Mouse (Mus musculus) MEL (cell line): Measurements from ENCODE around the gene Rs1. TPM values are rescaled to one million over a fixed set of nuclear protein-coding genes. Genes with fewer than 3 reads are reported as not detected.

Source experiments
- DNase-seq: peaks from one replicate; pipeline ENCODE4 v3.0.0; 2011; ENCODE audit warnings: low read depth, low spot score
- H3K27ac ChIP-seq: 2 replicates; pipeline ENCODE4 v1.5.1; 2012; ENCODE audit warnings: low read depth, mild to moderate bottlenecking, control low read depth, low read length, moderate library complexity; ENCODE audit not compliant: control insufficient read depth
- H3K27me3 ChIP-seq, 2 experiments: fragments of 150-350 bp in 1 of 2; sonication (generic) in 1 of 2; 2 replicates each; pipeline ENCODE4 v1.6.1; 2012; ENCODE audit warnings: low read length in 2 of 2, mild to moderate bottlenecking in 2 of 2, improper control_type of control experiment in 1 of 2, moderate library complexity in 1 of 2; ENCODE audit not compliant: insufficient read depth in 2 of 2, control insufficient read depth in 1 of 2
- H3K36me3 ChIP-seq, 2 experiments: 2 replicates each; pipeline ENCODE4 v1.6.1; 2012 to 2014; ENCODE audit warnings: low read length in 2 of 2, improper control_type of control experiment in 1 of 2, inconsistent platforms in 1 of 2, mild to moderate bottlenecking in 1 of 2; ENCODE audit not compliant: insufficient read depth in 2 of 2, control insufficient read depth in 1 of 2
- H3K4me1 ChIP-seq, 2 experiments: fragments of 150-350 bp in 1 of 2; sonication (generic) in 1 of 2; 2 replicates each; pipeline ENCODE4 v1.6.1; 2012; ENCODE audit warnings: low read length in 2 of 2, improper control_type of control experiment in 1 of 2, mild to moderate bottlenecking in 1 of 2; ENCODE audit not compliant: insufficient read depth in 2 of 2, control insufficient read depth in 1 of 2
- H3K4me3 ChIP-seq, 2 experiments: fragments of 150-350 bp in 1 of 2; sonication (generic) in 1 of 2; 2 replicates each; pipeline ENCODE4 v1.5.1; 2012; ENCODE audit warnings: low read depth in 2 of 2, low read length in 2 of 2, mild to moderate bottlenecking in 2 of 2, moderate library complexity in 2 of 2, control low read depth in 1 of 2, improper control_type of control experiment in 1 of 2; ENCODE audit not compliant: control insufficient read depth in 1 of 2, insufficient read depth in 1 of 2
- H3K79me2 ChIP-seq: 2 replicates; pipeline ENCODE4 v1.6.1; 2012; ENCODE audit warnings: mild to moderate bottlenecking, low read length, moderate library complexity; ENCODE audit not compliant: control insufficient read depth, poor library complexity, insufficient read depth
- H3K9ac ChIP-seq: 2 replicates; pipeline ENCODE4 v1.6.1; 2012; ENCODE audit warnings: low read depth, mild to moderate bottlenecking, control low read depth, low read length, moderate library complexity; ENCODE audit not compliant: control insufficient read depth, poor library complexity, severe bottlenecking
- H3K9me3 ChIP-seq: fragments of 150-350 bp; sonication (generic); replicated peaks from 2 replicates; pipeline ENCODE4 v1.6.1; 2012; ENCODE audit warnings: mild to moderate bottlenecking, low read length, improper control_type of control experiment, moderate library complexity; ENCODE audit not compliant: insufficient read depth
- BHLHE40 ChIP-seq: IDR thresholded peaks from 2 replicates; pipeline ENCODE4 v1.6.1; 2012; ENCODE audit warnings: low read depth, mild to moderate bottlenecking, inconsistent platforms, low read length, improper control_type of control experiment, borderline replicate concordance
- CTCF ChIP-seq, 3 experiments: IDR thresholded peaks in 2 of 3; conservative IDR thresholded peaks in 1 of 3; 2 replicates each; pipeline ENCODE4 v1.5.1; 2011 to 2012; ENCODE audit warnings: low read length in 3 of 3, low read depth in 2 of 3, mild to moderate bottlenecking in 2 of 3, improper control_type of control experiment in 1 of 3, inconsistent platforms in 1 of 3, mixed read lengths in 1 of 3, moderate library complexity in 1 of 3; ENCODE audit not compliant: control insufficient read depth in 1 of 3, insufficient read depth in 1 of 3, poor library complexity in 1 of 3, severe bottlenecking in 1 of 3
- E2F4 ChIP-seq: IDR thresholded peaks from 2 replicates; pipeline ENCODE4 v1.6.1; 2011; ENCODE audit warnings: low read depth, low read length, improper control_type of control experiment, borderline replicate concordance
- EP300 ChIP-seq, 2 experiments: IDR thresholded peaks; 2 replicates each; pipeline ENCODE4 v1.6.1; 2011; ENCODE audit warnings: improper control_type of control experiment in 2 of 2, low read length in 2 of 2, low read depth in 1 of 2, mild to moderate bottlenecking in 1 of 2
- GABPA ChIP-seq: IDR thresholded peaks from 2 replicates; pipeline ENCODE4 v1.6.1; 2012; ENCODE audit warnings: low read depth, mild to moderate bottlenecking, inconsistent platforms, low read length, improper control_type of control experiment, moderate library complexity
- GATA1 ChIP-seq: IDR thresholded peaks from 2 replicates; pipeline ENCODE4 v1.6.1; 2011; ENCODE audit warnings: low read depth, low read length, improper control_type of control experiment
- HCFC1 ChIP-seq: IDR thresholded peaks from 2 replicates; pipeline ENCODE4 v1.6.1; 2012; ENCODE audit warnings: low read depth, mild to moderate bottlenecking, inconsistent platforms, low read length, improper control_type of control experiment, moderate library complexity
- JUND ChIP-seq: IDR thresholded peaks from 2 replicates; pipeline ENCODE4 v1.6.1; 2011; ENCODE audit warnings: low read depth, mild to moderate bottlenecking, improper control_type of control experiment, low read length
- KAT2A ChIP-seq: conservative IDR thresholded peaks from 2 replicates; pipeline ENCODE4 v1.6.1; 2012; ENCODE audit warnings: low read depth, low read length, improper control_type of control experiment, inconsistent platforms
- MAFK ChIP-seq: IDR thresholded peaks from 2 replicates; pipeline ENCODE4 v1.6.1; 2011; ENCODE audit warnings: low read depth, mild to moderate bottlenecking, low read length, improper control_type of control experiment, borderline replicate concordance
- MAX ChIP-seq: IDR thresholded peaks from 2 replicates; pipeline ENCODE4 v1.6.1; 2011; ENCODE audit warnings: low read length, improper control_type of control experiment
- MAZ ChIP-seq: IDR thresholded peaks from 2 replicates; pipeline ENCODE4 v1.6.1; 2012; ENCODE audit warnings: low read depth, mild to moderate bottlenecking, inconsistent platforms, low read length, improper control_type of control experiment
- MEF2A ChIP-seq: IDR thresholded peaks from 2 replicates; pipeline ENCODE4 v1.6.1; 2014; ENCODE audit warnings: low read depth, mild to moderate bottlenecking, inconsistent platforms, low read length, improper control_type of control experiment; ENCODE audit not compliant: poor library complexity, insufficient replicate concordance, severe bottlenecking; ENCODE audit errors: extremely low read depth
- MXI1 ChIP-seq: IDR thresholded peaks from 2 replicates; pipeline ENCODE4 v1.6.1; 2011; ENCODE audit warnings: mild to moderate bottlenecking, low read depth, low read length, improper control_type of control experiment
- MYB ChIP-seq: IDR thresholded peaks from 2 replicates; pipeline ENCODE4 v1.6.1; 2011; ENCODE audit warnings: mild to moderate bottlenecking, low read depth, low read length, improper control_type of control experiment
- MYC ChIP-seq: IDR thresholded peaks from 2 replicates; pipeline ENCODE4 v1.6.1; 2011; ENCODE audit warnings: low read depth, mild to moderate bottlenecking, low read length, improper control_type of control experiment, moderate library complexity
- NRF1 ChIP-seq: IDR thresholded peaks from 2 replicates; pipeline ENCODE4 v1.6.1; 2014; ENCODE audit warnings: low read depth, mild to moderate bottlenecking, inconsistent platforms, low read length, improper control_type of control experiment, moderate library complexity; ENCODE audit not compliant: poor library complexity, insufficient read depth, severe bottlenecking
- POLR2AphosphoS2 ChIP-seq: IDR thresholded peaks from 2 replicates; pipeline ENCODE4 v1.6.1; 2011; ENCODE audit warnings: low read length, improper control_type of control experiment
- RAD21 ChIP-seq: IDR thresholded peaks from 2 replicates; pipeline ENCODE4 v1.6.1; 2011; ENCODE audit warnings: mild to moderate bottlenecking, low read depth, low read length, improper control_type of control experiment
- RCOR1 ChIP-seq: IDR thresholded peaks from 2 replicates; pipeline ENCODE4 v1.6.1; 2012; ENCODE audit warnings: low read depth, mild to moderate bottlenecking, inconsistent platforms, low read length, improper control_type of control experiment
- SIN3A ChIP-seq: IDR thresholded peaks from 2 replicates; pipeline ENCODE4 v1.6.1; 2012; ENCODE audit warnings: low read length, improper control_type of control experiment, inconsistent platforms
- SMC3 ChIP-seq: IDR thresholded peaks from 2 replicates; pipeline ENCODE4 v1.6.1; 2011; ENCODE audit warnings: low read depth, low read length, improper control_type of control experiment
- TAL1 ChIP-seq: IDR thresholded peaks from 2 replicates; pipeline ENCODE4 v1.6.1; 2012; ENCODE audit warnings: mild to moderate bottlenecking, inconsistent platforms, low read length, moderate library complexity, mixed read lengths
- TBP ChIP-seq: IDR thresholded peaks from 2 replicates; pipeline ENCODE4 v1.8.0; 2011; ENCODE audit warnings: low read depth, low read length, improper control_type of control experiment
- USF1 ChIP-seq: IDR thresholded peaks from 2 replicates; pipeline ENCODE4 v1.6.1; 2014; ENCODE audit warnings: low read depth, mild to moderate bottlenecking, inconsistent platforms, low read length, improper control_type of control experiment, moderate library complexity
- USF2 ChIP-seq, 2 experiments: IDR thresholded peaks; 2 replicates each; pipeline ENCODE4 v1.6.1; 2011 to 2012; ENCODE audit warnings: improper control_type of control experiment in 2 of 2, low read length in 2 of 2, borderline replicate concordance in 1 of 2, inconsistent platforms in 1 of 2, low read depth in 1 of 2, mild to moderate bottlenecking in 1 of 2; ENCODE audit not compliant: insufficient read depth in 1 of 2
- ZC3H11A ChIP-seq: IDR thresholded peaks from 2 replicates; pipeline ENCODE4 v1.6.1; 2012; ENCODE audit warnings: low read depth, mild to moderate bottlenecking, inconsistent platforms, low read length, improper control_type of control experiment
- ZKSCAN1 ChIP-seq: IDR thresholded peaks from 2 replicates; pipeline ENCODE4 v1.6.1; 2012; ENCODE audit warnings: low read depth, mild to moderate bottlenecking, inconsistent platforms, low read length, improper control_type of control experiment, moderate library complexity
- polyA plus RNA-seq, 2 experiments: library from polyadenylated mRNA; stranded (reverse) in 1 of 2; unstranded in 1 of 2; fragments of >175 nt in 1 of 2; fragments of >200 nt in 1 of 2; gene quantifications; 2 replicates each; pipeline versions ENCODE4 v1.2.1 to v1.2.4; 2012; ENCODE audit warnings: low replicate concordance in 2 of 2, low read depth in 1 of 2; ENCODE audit not compliant: insufficient read length in 2 of 2, insufficient read depth in 1 of 2, missing spikeins in 1 of 2
- total RNA-seq: library from RNA; depleted of rRNA; stranded (reverse); fragments of 300-350 nt; gene quantifications from 2 replicates; pipeline ENCODE4 v1.2.3, GENCODE M21; 2012

The Rs1 gene
- total and polyA plus RNA-seq, 3 experiments = 0.03 TPM; not detected in 2

- Histone ChIP-seq H3K9ac (no peak overlapping the region), H3K36me3 (peaks cover 0 to under 1% of the 10 kb centered on the region in 2 experiments; a peak in 2 of 4 replicates), H3K4me1 (peaks cover 0 to 7% of the 10 kb centered on the region in 2 experiments; a peak in 2 of 4 replicates), H3K9me3 (no peaks in the 10 kb centered on the region), H3K27ac (no peak overlapping the region), H3K27me3 (no peaks in the 10 kb centered on the region; a peak in 1 of 4 replicates), H3K4me3 (no peak overlapping the region), H3K79me2 (no peaks in the 10 kb centered on the region)
- DNase-seq = peak; percentile 66
- TF ChIP-seq TBP (peak; percentile 69), POLR2AphosphoS2 (no peak), SIN3A (no peak), KAT2A (no peak), GATA1 (peak; percentile 61; the same call in 1 of the 2 replicates)
These were observed 17.0 kb upstream of the Rs1 start for GRCm38 (mm10) chrX:160750808-160751207.

- Histone ChIP-seq H3K4me1 (no peaks in the 10 kb centered on the region), H3K36me3 (peaks cover 0 to 6% of the 10 kb centered on the region in 2 experiments; a peak in 2 of 4 replicates), H3K9ac (peak overlapping the region; percentile 91), H3K4me3 (peak overlapping the region; percentile 51 to 81), H3K27me3 (no peaks in the 10 kb centered on the region; a peak in 1 of 4 replicates), H3K79me2 (no peaks in the 10 kb centered on the region; the same call in 1 of the 2 replicates), H3K9me3 (no peaks in the 10 kb centered on the region), H3K27ac (peak overlapping the region; percentile 70; the same call in 1 of the 2 replicates)
- DNase-seq = peak; percentile 93
- TF ChIP-seq MAFK (peak; percentile 98), USF1 (no peak), E2F4 (peak; percentile 92), KAT2A (no peak; the same call in 1 of the 2 replicates), SIN3A (peak; percentile 80), GATA1 (peak; percentile 78), POLR2AphosphoS2 (no peak), ZC3H11A (no peak), TAL1 (no peak), MXI1 (peak; percentile 31; the same call in 1 of the 2 replicates), CTCF (IDR thresholded peaks at IDR 0.05 in 2 of 3, conservative IDR thresholded peaks at IDR 0.05 in 1 of 3; ENCODE audit: control insufficient read depth in 1 of 3, insufficient read depth in 1 of 3, low read depth in 2 of 3, low read length in 3 of 3, poor library complexity in 1 of 3, severe bottlenecking in 1 of 3) (no peak), MYB (no peak; the same call in 1 of the 2 replicates), USF2 (IDR thresholded peaks at IDR 0.05; ENCODE audit: borderline replicate concordance in 1 of 2, insufficient read depth in 1 of 2, low read depth in 1 of 2, low read length in 2 of 2) (no peak), BHLHE40 (no peak), RAD21 (no peak), RCOR1 (no peak), MAZ (no peak), MEF2A (no peak), GABPA (no peak), SMC3 (no peak), MAX (no peak; the same call in 1 of the 2 replicates), ZKSCAN1 (no peak), EP300 (IDR thresholded peaks at IDR 0.05; ENCODE audit: low read depth in 1 of 2, low read length in 2 of 2) (peak in 1 of 2 experiments; percentile 3; a peak in 1 of 4 replicates), MYC (no peak), HCFC1 (no peak), JUND (no peak), NRF1 (0 out of 2 replicates have a peak, but pooled peaks have one; percentile 7)
These were observed 2.2 kb upstream of the Rs1 start for GRCm38 (mm10) chrX:160765389-160766232.
